ENCODE assay signal across 35 mouse cellular contexts in genomic region chr12:81163566-81163965, GRCm38 (mm10).
"Had no signal": no experiment of that assay in that cellular context is flagged by ENCODE, and none has a peak within 500 bp of the region (broad histone marks: within the 10 kb centered on the region; RNA-seq: fewer than 3 reads in every experiment).

No protein-coding gene starts in this region.

- H3K27ac ChIP-seq: heart, embryonic 10.5 days; heart, embryonic 13.5 days; heart, embryonic 15.5 days; hindbrain, embryonic 10.5 days; hindbrain, embryonic 12.5 days; hindbrain, embryonic 13.5 days; hindbrain, embryonic 14.5 days; hindbrain, embryonic 15.5 days; hindbrain, postnatal 0 days; intestine, embryonic 15.5 days; kidney, embryonic 15.5 days; kidney, postnatal 0 days; layer of hippocampus, adult 2 months had no signal

- H3K27me3 ChIP-seq: heart, embryonic 12.5 days; heart, embryonic 13.5 days; heart, embryonic 15.5 days; hindbrain, embryonic 12.5 days; hindbrain, embryonic 15.5 days; intestine, embryonic 15.5 days had no signal

- H3K4me2 ChIP-seq: heart, embryonic 11.5 days; heart, embryonic 12.5 days; heart, embryonic 13.5 days; heart, embryonic 15.5 days; hindbrain, embryonic 12.5 days; hindbrain, embryonic 13.5 days; hindbrain, embryonic 14.5 days; hindbrain, embryonic 15.5 days; intestine, embryonic 15.5 days; kidney, embryonic 15.5 days had no signal

- DNase-seq: heart, postnatal 10 days; heart, postnatal 14 days; heart, postnatal 36 days; heart, postnatal 4 days; kidney, adult 11 months; kidney, adult 18-20 months; kidney, adult 2 months; kidney, adult 8-10 months; kidney, adult 9 months; kidney, postnatal 10 days; kidney, postnatal 14 days; kidney, postnatal 25 days; kidney, postnatal 36 days; kidney, postnatal 4 days; layer of hippocampus, adult 9-11 months; layer of hippocampus, postnatal 36 days had no signal

- H3K9ac ChIP-seq: heart, embryonic 12.5 days; heart, embryonic 13.5 days; heart, embryonic 15.5 days; hindbrain, embryonic 12.5 days; hindbrain, embryonic 13.5 days; hindbrain, embryonic 14.5 days; hindbrain, embryonic 15.5 days; intestine, embryonic 15.5 days; kidney, embryonic 15.5 days had no signal

- H3K4me3 ChIP-seq: heart, embryonic 10.5 days; heart, embryonic 12.5 days; heart, embryonic 13.5 days; heart, embryonic 15.5 days; hindbrain, embryonic 10.5 days; hindbrain, embryonic 12.5 days; hindbrain, embryonic 13.5 days; hindbrain, embryonic 15.5 days; intestine, embryonic 15.5 days; kidney, embryonic 15.5 days; layer of hippocampus, adult 2 months had no signal

- ATAC-seq: hindbrain, embryonic 16.5 days; hindbrain, postnatal 0 days; inflammation-experienced regulatory T-cells, adult 6 months; intestine, embryonic 15.5 days; intestine, embryonic 16.5 days; intestine, postnatal 0 days had no signal

- H3K9me3 ChIP-seq: heart, embryonic 10.5 days; heart, embryonic 12.5 days; heart, embryonic 13.5 days; heart, embryonic 15.5 days; hindbrain, embryonic 10.5 days; hindbrain, embryonic 12.5 days; hindbrain, embryonic 13.5 days; hindbrain, embryonic 15.5 days; intestine, embryonic 15.5 days; kidney, embryonic 15.5 days had no signal

- H3K4me1 ChIP-seq: heart, embryonic 10.5 days; heart, embryonic 12.5 days; heart, embryonic 13.5 days; heart, embryonic 15.5 days; intestine, embryonic 15.5 days had no signal

- H3K36me3 ChIP-seq: heart, embryonic 10.5 days; heart, embryonic 12.5 days; heart, embryonic 13.5 days; heart, embryonic 15.5 days; hindbrain, embryonic 12.5 days; hindbrain, embryonic 13.5 days; hindbrain, embryonic 15.5 days; intestine, embryonic 15.5 days; kidney, embryonic 15.5 days had no signal
